Mouse (Mus musculus): ENCODE measurements around the gene Praf2. TPM values are rescaled to one million over a fixed set of nuclear protein-coding genes. Genes with fewer than 3 reads are reported as not detected.

Gene Praf2
- total and polyA plus RNA-seq, 3 experiments: 25.7 to 49.1 (median 40.6) TPM

- no peaks in the 10 kb centered on the region for H3K9me3 ChIP-seq (replicated peaks; ENCODE audit: low read length)
- in situ Hi-C loops (cut with MboI; ENCODE audit: low pct_ligation_motif_present, low pct_unique_long_range_greater_than_20kb, low sequenced_read_pairs): no loop called here
- no peaks in the 10 kb centered on the region for H3K27me3 ChIP-seq (replicated peaks)
- no peak for DNase-seq (ENCODE audit: extremely low read depth)
- H3K4me1 ChIP-seq (ENCODE audit: control insufficient read depth in 1 of 2, insufficient read depth in 2 of 2): peaks cover 5 to 44% of the 10 kb centered on the region in 2 experiments; a peak in 3 of 4 replicates
- TF ChIP-seq CTCF (conservative IDR thresholded peaks at IDR 0.05 in 1 of 2, IDR thresholded peaks at IDR 0.05 in 1 of 2; ENCODE audit: low read depth in 2 of 2, low read length in 2 of 2): peak; percentile 21 to 50; a peak in 3 of 4 replicates
- 0 out of 2 replicates have a peak, but pooled peaks have one; percentile 19 for TF ChIP-seq MAX (IDR thresholded peaks at IDR 0.05; ENCODE audit: low read length)
- TF ChIP-seq SMC3 (IDR thresholded peaks at IDR 0.05; ENCODE audit: low read depth, low read length): peak; percentile 28; the same call in 1 of the 2 replicates
- no peak for TF ChIP-seq HCFC1 (IDR thresholded peaks at IDR 0.05; ENCODE audit: low read depth, low read length)
- dilution Hi-C loops (cut with MboI; ENCODE audit: extremely low pct_ligation_motif_present, extremely low pct_unique_long_range_greater_than_20kb, low sequenced_read_pairs): no loop called here
- no peak overlapping the region for H3K4me2 ChIP-seq (ENCODE audit: insufficient read depth, low read depth, poor library complexity, severe bottlenecking)
- no peak overlapping the region for H3K27ac ChIP-seq (ENCODE audit: insufficient read depth, low read depth)
- no peak overlapping the region for H3K9ac ChIP-seq (ENCODE audit: insufficient read depth, low read depth)
- H3K79me2 ChIP-seq (replicated peaks; ENCODE audit: control insufficient read depth, extremely low read depth, insufficient read depth, poor library complexity, severe bottlenecking): no peaks in the 10 kb centered on the region
- no peak overlapping the region for H3K4me3 ChIP-seq (replicated peaks in 1 of 3; ENCODE audit: low read depth in 2 of 3, low read length in 2 of 3, poor library complexity in 1 of 3)
- no peaks in the 10 kb centered on the region for H3K36me3 ChIP-seq (replicated peaks in 1 of 2; ENCODE audit: control insufficient read depth in 1 of 2, insufficient read depth in 1 of 2, low read length in 1 of 2)
Measured at GRCm38 (mm10) chrX:7743470-7743869, 15.2 kb downstream of the Praf2 start.

DNA sequence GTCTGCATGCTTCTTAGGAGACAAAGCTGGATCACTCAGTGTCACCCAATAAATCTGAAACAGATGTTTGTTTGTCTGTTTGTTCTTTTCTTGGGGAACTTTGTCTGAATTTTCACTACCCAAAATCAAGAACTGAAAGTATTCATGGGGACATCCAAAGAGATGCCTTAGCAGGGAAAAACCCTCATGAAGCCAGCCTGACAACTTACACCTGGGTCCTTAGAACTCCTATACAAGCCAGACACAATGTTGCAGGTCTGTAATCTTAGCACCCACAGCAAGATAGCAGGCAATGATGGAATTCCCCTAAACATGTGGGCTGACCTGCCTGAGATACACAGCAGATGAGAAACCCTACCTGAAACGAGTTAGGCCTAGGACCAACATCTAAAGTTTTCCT is 16.7 kb downstream of the Praf2 start:
- H3K79me2 ChIP-seq (replicated peaks; ENCODE audit: control insufficient read depth, extremely low read depth, insufficient read depth, poor library complexity, severe bottlenecking): no peaks in the 10 kb centered on the region
- dilution Hi-C loops (cut with MboI; ENCODE audit: extremely low pct_ligation_motif_present, extremely low pct_unique_long_range_greater_than_20kb, low sequenced_read_pairs) (no loop called here), in situ Hi-C loops (cut with MboI; ENCODE audit: low pct_ligation_motif_present, low pct_unique_long_range_greater_than_20kb, low sequenced_read_pairs) (no loop called here)
- peak; percentile 45 for DNase-seq (ENCODE audit: extremely low read depth)
- peaks cover 5 to 40% of the 10 kb centered on the region in 2 experiments; a peak in 3 of 4 replicates for H3K4me1 ChIP-seq (ENCODE audit: control insufficient read depth in 1 of 2, insufficient read depth in 2 of 2)
- H3K27me3 ChIP-seq (replicated peaks): no peaks in the 10 kb centered on the region
- no peaks in the 10 kb centered on the region for H3K9me3 ChIP-seq (replicated peaks; ENCODE audit: low read length)
- H3K4me2 ChIP-seq (ENCODE audit: insufficient read depth, low read depth, poor library complexity, severe bottlenecking): peak overlapping the region; percentile 36
- H3K4me3 ChIP-seq (replicated peaks in 1 of 3; ENCODE audit: low read depth in 2 of 3, low read length in 2 of 3, poor library complexity in 1 of 3): no peak overlapping the region
- no peaks in the 10 kb centered on the region for H3K36me3 ChIP-seq (replicated peaks in 1 of 2; ENCODE audit: control insufficient read depth in 1 of 2, insufficient read depth in 1 of 2, low read length in 1 of 2)
- H3K27ac ChIP-seq (ENCODE audit: insufficient read depth, low read depth): peak overlapping the region; percentile 87
- no peak overlapping the region for H3K9ac ChIP-seq (ENCODE audit: insufficient read depth, low read depth)
- TF ChIP-seq JUN (IDR thresholded peaks at IDR 0.05; ENCODE audit: insufficient read depth, low read depth, low read length): no peak
- no peak for TF ChIP-seq UBTF (IDR thresholded peaks at IDR 0.05; ENCODE audit: low read depth, low read length)
- TF ChIP-seq CHD2 (IDR thresholded peaks at IDR 0.05; ENCODE audit: low read length): no peak
- no peak for TF ChIP-seq PAX5 (IDR thresholded peaks at IDR 0.05; ENCODE audit: low read length)
- peak; percentile 75 for TF ChIP-seq MYC (IDR thresholded peaks at IDR 0.05; ENCODE audit: low read depth, low read length)
- TF ChIP-seq NELFE (IDR thresholded peaks at IDR 0.05; ENCODE audit: low read depth, low read length): no peak
- no peak for TF ChIP-seq KAT2A (IDR thresholded peaks at IDR 0.05; ENCODE audit: insufficient replicate concordance, low read length)
- TF ChIP-seq USF1 (IDR thresholded peaks at IDR 0.05; ENCODE audit: low read depth, low read length): no peak
- no peak for TF ChIP-seq POLR2AphosphoS2 (IDR thresholded peaks at IDR 0.05; ENCODE audit: low read depth, low read length)
- no peak for TF ChIP-seq NRF1 (IDR thresholded peaks at IDR 0.05; ENCODE audit: low read depth, low read length)
- no peak for TF ChIP-seq TBP (conservative IDR thresholded peaks at IDR 0.05; ENCODE audit: low read depth, low read length)
- TF ChIP-seq MEF2A (IDR thresholded peaks at IDR 0.05; ENCODE audit: borderline replicate concordance, low read depth, low read length): peak; percentile 44; the same call in 1 of the 2 replicates
- TF ChIP-seq MXI1 (IDR thresholded peaks at IDR 0.05; ENCODE audit: low read depth, low read length): no peak
- peak; percentile 35; the same call in 1 of the 2 replicates for TF ChIP-seq MAX (IDR thresholded peaks at IDR 0.05; ENCODE audit: low read length)
- TF ChIP-seq CHD1 (IDR thresholded peaks at IDR 0.05; ENCODE audit: low read depth, low read length): no peak
- no peak for TF ChIP-seq CTCF (conservative IDR thresholded peaks at IDR 0.05 in 1 of 2, IDR thresholded peaks at IDR 0.05 in 1 of 2; ENCODE audit: low read depth in 2 of 2, low read length in 2 of 2)
- no peak for TF ChIP-seq SIN3A (IDR thresholded peaks at IDR 0.05; ENCODE audit: low read length)
- no peak for TF ChIP-seq MAZ (IDR thresholded peaks at IDR 0.05; ENCODE audit: low read depth, low read length)
- peak; percentile 50; the same call in 1 of the 2 replicates for TF ChIP-seq RCOR1 (conservative IDR thresholded peaks at IDR 0.05; ENCODE audit: low read depth, low read length)
- TF ChIP-seq USF2 (conservative IDR thresholded peaks at IDR 0.05; ENCODE audit: low read depth, low read length): no peak
- TF ChIP-seq BHLHE40 (IDR thresholded peaks at IDR 0.05; ENCODE audit: low read depth, low read length): no peak
- TF ChIP-seq ZKSCAN1 (IDR thresholded peaks at IDR 0.05; ENCODE audit: borderline replicate concordance, low read depth, low read length): no peak
- peak; percentile 82 for TF ChIP-seq EP300 (IDR thresholded peaks at IDR 0.05; ENCODE audit: low read length)
- TF ChIP-seq POLR2A (IDR thresholded peaks at IDR 0.05; ENCODE audit: low read depth, low read length): no peak
- peak; percentile 82 for TF ChIP-seq IRF4 (IDR thresholded peaks at IDR 0.05; ENCODE audit: low read depth, low read length)
- no peak for TF ChIP-seq ELF1 (IDR thresholded peaks at IDR 0.05; ENCODE audit: low read depth, low read length)
- TF ChIP-seq MAFK (IDR thresholded peaks at IDR 0.05; ENCODE audit: insufficient replicate concordance, low read length): no peak; the same call in 1 of the 2 replicates
- peak; percentile 46 for TF ChIP-seq ETS1 (conservative IDR thresholded peaks at IDR 0.05; ENCODE audit: low read depth, low read length)
- TF ChIP-seq ZC3H11A (IDR thresholded peaks at IDR 0.05; ENCODE audit: low read depth, low read length): no peak
- TF ChIP-seq TCF12 (IDR thresholded peaks at IDR 0.05; ENCODE audit: low read depth, low read length): 0 out of 2 replicates have a peak, but pooled peaks have one; percentile 35
- no peak for TF ChIP-seq ZMIZ1 (IDR thresholded peaks at IDR 0.05; ENCODE audit: low read depth, low read length)

Measured in CH12.LX (cell line).